Mouse (Mus musculus) gastrocnemius, postnatal 36 days (tissue): ENCODE data around the gene Anxa5. TPM values are rescaled to one million over a fixed set of nuclear protein-coding genes. Genes with fewer than 3 reads are reported as not detected.

ENCODE experiments used
- DNase-seq, 2 experiments: peaks; one replicate each; pipeline ENCODE4 v3.0.0; 2022
- intact Hi-C: fragments of 180-260 bp; cut with DNase I; formaldehyde crosslinking; loops from one replicate; pipeline ENCODE4 v1.15.1; 2025
- long read RNA-seq, 2 experiments: library from polyadenylated mRNA; stranded (forward); transcript quantifications; one replicate each; pipeline ENCODE4 v2.0.0; 2021
- total RNA-seq, 2 experiments: library from RNA; stranded (reverse); gene quantifications; 2 replicates each; pipeline ENCODE4 v1.2.3; 2021

Gene Anxa5
- 10 to 100 TPM; 36.6 to 46.2 TPM for total RNA-seq
- long read RNA-seq, experiment 1, transcript Anxa5-201 (13 exons, 1,731 nt), result major isoform, 69 of 72 reads
- long read RNA-seq, experiment 1, partial matches to known transcripts, result 1 of 72 reads
- long read RNA-seq, experiment 1, other reads (novel, unspliced or antisense), result 2 of 72 reads
- long read RNA-seq, experiment 2, transcript Anxa5-201 (13 exons, 1,731 nt), result major isoform, 83 of 88 reads
- long read RNA-seq, experiment 2, partial matches to known transcripts, result 4 of 88 reads
- long read RNA-seq, experiment 2, other reads (novel, unspliced or antisense), result 1 of 88 reads

DNA sequence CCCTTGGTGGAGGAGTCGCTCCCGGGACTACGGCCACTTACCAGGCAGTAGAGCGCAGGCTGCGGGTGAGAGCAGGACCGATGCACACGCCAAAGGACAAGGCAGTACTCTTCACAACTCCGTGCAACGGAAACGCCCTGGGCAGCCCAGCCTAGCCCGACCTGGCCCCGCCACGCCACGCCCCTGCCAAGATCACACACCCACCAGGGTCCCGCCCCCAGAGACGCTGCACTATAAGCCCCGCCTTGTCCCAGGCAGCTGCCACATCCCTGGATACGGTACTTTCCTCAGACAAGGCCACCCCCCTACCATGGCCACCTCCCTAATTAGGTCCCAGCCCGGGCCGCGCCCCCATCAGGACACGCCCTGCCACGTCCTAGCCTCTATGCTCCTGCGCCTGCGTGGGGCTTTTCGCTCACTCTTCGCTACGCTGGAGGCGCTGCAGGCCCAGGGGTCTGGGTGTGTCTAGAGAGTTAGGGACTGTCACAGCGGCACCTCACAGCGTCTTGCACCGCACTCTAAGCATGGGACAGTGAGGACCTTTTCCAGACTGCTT lies at the start of gene Anxa5, which contains the start of gene 1810062G17Rik:
Gene Anxa5 (minus strand): TSS at position 363 of the 556 bp plus-strand sequence.
Gene 1810062G17Rik (plus strand): TSS at position 406 of the 556 bp plus-strand sequence.
- DNase-seq, result peak; percentile 98 to 99
- intact Hi-C loops, result loop anchor here (2.0 kb wide), 1 partner anchor 19 kb away; no protein-coding TSS in a partner anchor

GRCm38 (mm10) chr3:36524466-36524865 lies 48.8 kb upstream of the Anxa5 start:
- no peak for DNase-seq
- intact Hi-C loops, result no loop called here

- no peak for DNase-seq
- intact Hi-C loops, result no loop called here
Observed at GRCm38 (mm10) chr3:36522137-36522536, 46.4 kb upstream of the Anxa5 start.

DNA sequence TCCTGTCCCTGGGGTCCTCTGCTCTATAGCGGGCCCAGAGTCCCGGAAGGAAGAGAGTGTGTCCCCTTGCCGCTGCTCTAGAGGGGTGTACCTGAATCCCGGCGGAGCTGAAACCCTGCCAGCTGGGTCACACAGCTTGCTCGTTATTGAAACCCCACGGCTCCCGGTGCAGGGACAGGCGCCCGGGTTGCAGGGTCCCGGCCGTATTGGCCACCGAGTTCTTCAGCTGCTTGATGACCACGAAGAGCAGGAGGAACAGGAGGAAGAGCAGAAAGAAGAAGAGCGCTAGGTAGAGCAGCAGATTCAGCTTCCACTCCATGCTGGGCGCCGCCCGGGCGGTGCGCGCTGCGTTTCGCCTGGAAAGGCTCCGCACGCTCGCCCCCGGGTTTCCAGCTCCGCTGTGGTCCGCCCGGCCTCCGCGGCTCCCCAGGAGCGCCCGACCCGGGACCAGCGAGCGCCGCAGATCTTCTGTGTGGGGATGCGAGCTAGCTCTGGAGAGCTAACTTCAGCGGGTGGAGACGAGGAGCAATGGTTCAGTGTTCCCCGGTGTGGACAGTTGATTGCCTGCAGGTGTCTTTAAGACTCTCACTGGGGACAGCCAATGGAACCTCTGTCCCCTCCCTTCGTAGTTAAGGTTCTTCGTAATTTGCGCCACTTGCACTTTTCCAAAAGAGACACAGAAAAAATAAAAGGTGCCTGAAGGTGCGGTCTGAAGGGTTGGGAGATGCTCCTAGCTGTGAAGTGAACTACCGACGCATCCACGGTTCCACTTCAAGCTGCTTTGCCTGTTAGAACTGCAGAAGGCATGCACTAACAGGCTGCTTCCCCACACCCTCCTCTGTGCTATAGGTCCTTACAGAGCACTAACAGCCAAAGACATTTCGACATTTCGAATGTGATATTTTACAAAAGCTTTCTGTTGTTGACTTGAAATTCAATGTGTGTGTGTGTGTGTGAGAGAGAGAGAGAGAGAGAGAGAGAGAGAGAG lies 45.7 kb upstream of the Anxa5 start, which contains the start of gene Gm11549:
Gene Gm11549 (minus strand): TSS at position 741 of the 988 bp plus-strand sequence.
- DNase-seq, result no peak
- intact Hi-C loops, result no loop called here

DNA sequence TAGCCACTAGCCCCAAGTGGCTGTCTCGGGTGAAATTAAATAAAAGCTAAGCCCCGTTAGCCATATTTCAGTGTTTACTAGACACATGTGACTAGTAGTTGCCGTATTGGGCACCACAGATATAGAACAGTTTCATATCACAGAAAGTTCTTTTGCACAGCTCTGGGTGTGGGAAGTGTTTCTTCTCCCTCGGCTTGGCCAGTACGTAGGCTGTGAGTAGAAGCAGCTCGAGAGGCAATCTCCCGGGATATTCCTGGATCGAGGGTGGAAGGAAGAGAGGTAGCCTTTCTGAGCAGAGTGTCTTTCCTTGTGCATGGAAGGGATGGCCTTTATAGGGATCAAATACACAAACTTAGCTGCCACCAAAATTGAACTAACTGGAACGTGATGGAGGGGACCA lies 40.5 kb upstream of the Anxa5 start:
- intact Hi-C loops, result no loop called here
- no peak for DNase-seq

DNA sequence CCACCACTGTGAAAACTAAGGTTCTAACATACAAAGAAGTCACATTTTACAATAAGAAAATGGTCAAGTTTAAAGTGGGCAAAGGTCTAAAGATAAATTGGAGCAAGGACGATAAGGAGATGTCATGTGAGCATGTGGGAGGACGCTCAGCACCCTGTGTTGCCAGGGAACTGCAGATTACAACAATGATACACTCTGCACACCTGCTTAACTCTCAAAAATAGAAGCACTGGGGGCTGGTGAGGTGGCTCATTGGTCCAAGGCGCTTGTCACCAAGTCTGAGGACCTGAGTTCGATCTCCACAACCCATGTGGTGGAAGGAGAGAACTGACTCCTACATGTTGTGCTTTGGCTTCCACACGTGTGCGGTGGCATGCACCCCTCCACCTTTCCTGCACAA lies 35.8 kb upstream of the Anxa5 start:
- intact Hi-C loops, result no loop called here
- no peak for DNase-seq

- DNase-seq, result no peak
- intact Hi-C loops, result no loop called here
Observed at GRCm38 (mm10) chr3:36505809-36506735, 30.4 kb upstream of the Anxa5 start.

GRCm38 (mm10) chr3:36505306-36505705 lies 29.6 kb upstream of the Anxa5 start:
- DNase-seq, result no peak
- intact Hi-C loops, result no loop called here

- no peak for DNase-seq
Observed at GRCm38 (mm10) chr3:36501546-36501945, 25.9 kb upstream of the Anxa5 start.

GRCm38 (mm10) chr3:36500976-36501375 lies 25.3 kb upstream of the Anxa5 start:
- no peak for DNase-seq
- intact Hi-C loops, result no loop called here

More at GRCm38 (mm10) chr3:36501546-36501945, 25.9 kb upstream of the Anxa5 start:
- intact Hi-C loops, result no loop called here

- no peak for DNase-seq
- intact Hi-C loops, result loop anchor here (5.0 kb wide), 1 partner anchor 57 kb away; no protein-coding TSS in a partner anchor
Observed at GRCm38 (mm10) chr3:36499418-36499817, 23.7 kb upstream of the Anxa5 start.

DNA sequence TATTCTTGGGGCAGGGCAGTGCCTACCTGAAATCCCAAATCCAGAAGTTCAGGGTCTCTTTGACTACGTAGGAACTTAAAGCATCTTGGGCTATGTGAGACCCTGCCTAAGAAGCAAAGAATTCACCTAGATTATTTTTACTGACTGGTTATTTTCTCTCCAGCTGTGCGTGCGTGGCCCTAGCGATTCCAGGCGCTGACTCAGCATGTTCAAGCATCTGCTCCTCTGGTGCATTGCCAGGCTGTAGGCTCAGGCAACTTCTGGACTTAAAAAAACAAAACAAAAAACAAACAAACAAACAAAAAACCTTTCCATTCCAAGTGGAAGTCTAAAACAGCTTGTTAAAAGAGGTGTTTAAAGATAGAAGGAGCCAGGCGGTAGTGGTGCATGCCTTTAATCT lies 22.5 kb upstream of the Anxa5 start:
- intact Hi-C loops, result loop anchor here (5.0 kb wide), 1 partner anchor 56 kb away; no protein-coding TSS in a partner anchor

GRCm38 (mm10) chr3:36496746-36497145 lies 21.1 kb upstream of the Anxa5 start:
- intact Hi-C loops, result loop anchor here (5.0 kb wide), 1 partner anchor 54 kb away; no protein-coding TSS in a partner anchor
- DNase-seq, result peak; percentile 49 to 58

More for the DNA sequence above, 22.5 kb upstream of the Anxa5 start:
- no peak for DNase-seq

- no peak for DNase-seq
- intact Hi-C loops, result loop anchor here (5.0 kb wide), 1 partner anchor 54 kb away; no protein-coding TSS in a partner anchor
Observed at GRCm38 (mm10) chr3:36496273-36496672, 20.6 kb upstream of the Anxa5 start.

DNA sequence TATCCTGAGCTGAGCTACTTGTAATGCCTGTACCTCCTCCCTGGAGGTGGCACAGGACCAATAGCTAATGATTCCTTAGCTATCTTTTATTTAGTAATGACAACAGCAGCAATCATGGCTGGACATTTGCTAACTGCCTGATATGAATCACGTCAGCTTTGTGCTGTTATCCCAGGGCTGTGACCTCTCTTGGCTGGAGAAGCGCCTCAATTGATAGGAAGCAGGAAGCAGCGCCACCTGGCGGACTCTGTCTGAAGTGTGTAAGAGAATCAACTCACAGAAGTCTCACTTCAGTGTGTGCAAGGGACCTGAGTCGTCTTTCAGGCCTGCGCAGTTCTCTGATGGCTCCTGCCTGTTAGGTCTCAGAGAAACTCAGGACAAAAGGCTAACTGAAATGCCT lies 19.7 kb upstream of the Anxa5 start:
- intact Hi-C loops, result loop anchor here (2.0 to 5.0 kb wide), 3 partner anchors 19 to 285 kb away; no protein-coding TSS in a partner anchor
- peak; percentile 86 to 89 for DNase-seq

DNA sequence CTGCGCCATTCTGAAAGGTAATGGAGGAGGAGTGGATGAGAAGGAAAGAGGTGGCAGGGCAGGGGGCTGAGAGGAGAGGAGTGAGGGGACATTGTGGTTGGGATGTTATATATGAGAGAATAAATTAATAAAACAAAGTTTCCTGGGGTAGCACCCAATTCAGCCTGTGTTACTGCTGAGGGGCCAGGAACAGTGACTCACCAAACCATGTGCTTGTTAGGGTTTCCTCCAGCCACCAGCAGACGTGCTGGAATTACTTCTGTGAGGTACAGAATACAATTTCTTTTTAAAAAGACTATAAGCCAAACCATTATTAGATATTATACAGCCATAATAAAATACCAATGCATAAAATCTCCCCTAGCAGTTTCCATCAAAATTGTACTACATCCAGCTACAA lies 18.9 kb upstream of the Anxa5 start:
- intact Hi-C loops, result loop anchor here (2.0 to 5.0 kb wide), 3 partner anchors 18 to 284 kb away; no protein-coding TSS in a partner anchor
- DNase-seq, result no peak

- DNase-seq, result no peak
- intact Hi-C loops, result loop anchor here (2.0 kb wide), 2 partner anchors 17 to 283 kb away; no protein-coding TSS in a partner anchor
Observed at GRCm38 (mm10) chr3:36493641-36494283, 18.1 kb upstream of the Anxa5 start.

- no peak for DNase-seq
- intact Hi-C loops, result no loop called here
Observed at GRCm38 (mm10) chr3:36492716-36493391, 17.2 kb upstream of the Anxa5 start.
